Mouse (Mus musculus) G1E (cell line): ENCODE data around the gene Rassf2. TPM values are rescaled to one million over a fixed set of nuclear protein-coding genes. Genes with fewer than 3 reads are reported as not detected.

Experiments
- ATAC-seq: 2 replicates; pipeline ENCODE4 v1.8.0; 2016; ENCODE audit warnings: mild to moderate bottlenecking; ENCODE audit not compliant: insufficient number of reproducible peaks, poor library complexity, low FRiP score, severe bottlenecking; ENCODE audit errors: extremely low read depth
- DNase-seq: peaks from one replicate; pipeline ENCODE4 v3.0.0; 2012; ENCODE audit warnings: low spot score
- H3K27me3 ChIP-seq: 2 replicates; pipeline ENCODE4 v1.6.1; 2012; ENCODE audit warnings: mild to moderate bottlenecking, low read length, inconsistent platforms; ENCODE audit not compliant: insufficient read depth
- H3K36me3 ChIP-seq: replicated peaks from 2 replicates; pipeline ENCODE3; 2012; ENCODE audit warnings: mild to moderate bottlenecking, inconsistent platforms
- H3K4me1 ChIP-seq: 2 replicates; pipeline ENCODE4 v1.6.1; 2012; ENCODE audit warnings: low read depth, low read length, inconsistent platforms, mixed read lengths; ENCODE audit not compliant: insufficient read depth
- H3K4me3 ChIP-seq: 2 replicates; pipeline ENCODE4 v1.5.1; 2012; ENCODE audit warnings: low read depth, mild to moderate bottlenecking, inconsistent platforms, low read length, moderate library complexity, mixed read lengths
- H3K9me3 ChIP-seq: replicated peaks from 2 replicates; pipeline ENCODE4 v1.6.1; 2012; ENCODE audit warnings: inconsistent platforms
- CTCF ChIP-seq: IDR thresholded peaks from 2 replicates; pipeline ENCODE4 v1.5.1; 2012; ENCODE audit warnings: low read depth, low read length, inconsistent platforms, mixed read lengths
- GATA1 ChIP-seq: IDR thresholded peaks from 2 replicates; pipeline ENCODE4 v1.6.1; 2012; ENCODE audit warnings: borderline replicate concordance, low read length, inconsistent platforms, mixed read lengths
- GATA2 ChIP-seq: IDR thresholded peaks from 2 replicates; pipeline ENCODE4 v1.6.1; 2012; ENCODE audit warnings: low read depth, low read length, inconsistent platforms, borderline replicate concordance
- POLR2AphosphoS5 ChIP-seq: IDR thresholded peaks from 2 replicates; pipeline ENCODE4 v1.6.1; 2012; ENCODE audit warnings: low read depth, low read length, inconsistent platforms; ENCODE audit not compliant: insufficient replicate concordance
- TAL1 ChIP-seq: conservative IDR thresholded peaks from 2 replicates; pipeline ENCODE4 v1.6.1; 2012; ENCODE audit warnings: low read depth, low read length, inconsistent platforms, mixed read lengths
- polyA plus RNA-seq: library from polyadenylated mRNA; stranded (reverse); fragments of >175 nt; gene quantifications from 2 replicates; pipeline ENCODE4 v1.2.3, GENCODE M21; 2012
- total RNA-seq, 2 experiments: library from RNA; stranded (forward) in 1 of 2; stranded (reverse) in 1 of 2; fragments of 200-1000 nt in 1 of 2; fragments of >200 nt in 1 of 2; fragmentation: Nextera tagmentation in 1 of 2; gene quantifications; 2 replicates each; pipeline ENCODE4 v1.2.3; 2014 to 2017

Rassf2 gene
- total and polyA plus RNA-seq, 3 experiments, result 0.03 to 1.2 (median 0.30) TPM

DNA sequence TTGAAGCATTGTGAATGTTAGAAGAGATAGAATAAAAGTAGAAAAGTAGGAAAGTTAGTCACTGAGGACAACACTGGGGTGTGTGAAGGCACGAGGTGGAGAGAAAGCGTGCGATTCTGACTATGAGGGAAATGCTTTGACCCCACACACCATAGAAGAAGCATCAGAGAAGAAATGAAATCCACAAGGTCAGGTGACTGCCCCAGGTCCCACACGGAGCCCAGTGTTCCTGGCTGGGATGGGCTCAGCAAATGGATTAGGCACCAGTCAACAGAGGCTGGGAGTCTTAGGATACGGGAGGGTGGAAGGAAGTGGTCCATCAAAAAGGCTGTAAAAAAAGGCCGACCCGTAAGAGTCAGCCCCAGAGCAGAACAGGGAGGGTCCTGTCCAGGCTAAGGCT lies 9.6 kb downstream of the Rassf2 start:
- no peaks in the 10 kb centered on the region for H3K9me3 ChIP-seq
- peaks cover 17% of the 10 kb centered on the region for H3K27me3 ChIP-seq
- TF ChIP-seq POLR2AphosphoS5, result no peak
- TF ChIP-seq TAL1, result no peak
- no peak for TF ChIP-seq CTCF
- no peak for TF ChIP-seq GATA1
- no peak for TF ChIP-seq GATA2
- DNase-seq, result no peak
- no peak for ATAC-seq
- no peaks in the 10 kb centered on the region for H3K36me3 ChIP-seq
- H3K4me1 ChIP-seq, result no peaks in the 10 kb centered on the region
- no peak overlapping the region for H3K4me3 ChIP-seq

DNA sequence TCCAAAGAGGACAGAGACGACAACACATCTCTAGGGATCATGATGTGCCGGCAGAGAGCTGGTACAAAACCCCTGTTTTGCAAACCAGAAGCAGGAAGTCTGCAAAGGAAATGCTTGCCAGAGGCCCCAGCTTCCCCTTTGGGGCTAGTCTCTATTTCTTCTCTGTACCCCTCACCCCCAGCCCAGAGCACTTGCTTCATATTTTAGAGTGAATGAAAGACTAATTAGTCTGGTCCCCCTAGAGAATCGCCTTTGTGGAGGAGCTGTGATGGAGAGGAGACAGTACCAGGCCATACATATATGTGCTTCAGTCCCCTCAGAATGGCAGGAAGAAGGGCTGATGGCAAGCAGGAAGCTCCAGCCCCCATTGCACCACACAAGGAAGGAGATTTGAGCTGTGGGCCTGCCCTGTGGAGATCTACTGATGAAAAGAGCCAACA lies 10.7 kb downstream of the Rassf2 start:
- DNase-seq, result no peak
- Histone ChIP-seq H3K4me1 (no peaks in the 10 kb centered on the region), H3K27me3 (peaks cover 21% of the 10 kb centered on the region), H3K4me3 (no peak overlapping the region), H3K9me3 (no peaks in the 10 kb centered on the region), H3K36me3 (no peaks in the 10 kb centered on the region)
- TF ChIP-seq CTCF, result no peak
- no peak for TF ChIP-seq TAL1
- TF ChIP-seq POLR2AphosphoS5, result no peak
- no peak for TF ChIP-seq GATA1
- no peak for TF ChIP-seq GATA2
- ATAC-seq, result no peak

DNA sequence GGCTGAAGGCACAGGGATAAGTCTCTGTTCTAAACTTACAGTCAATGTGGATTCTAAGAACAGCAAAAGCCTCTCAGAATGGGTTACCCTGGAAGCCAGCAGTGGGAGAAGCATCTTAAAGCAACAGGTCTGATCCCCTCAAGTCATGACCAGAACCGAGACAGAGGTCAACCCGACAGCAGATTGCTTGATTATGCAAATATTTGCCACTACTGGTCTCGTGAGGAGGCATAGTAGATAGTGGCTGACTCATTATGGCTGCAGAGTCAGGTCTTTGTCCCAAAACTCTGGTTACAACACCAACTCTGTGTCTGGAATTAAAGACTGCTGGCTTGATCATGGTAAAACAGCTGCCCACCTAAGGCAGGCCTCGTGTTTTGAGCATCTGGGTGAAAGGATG lies 11.9 kb downstream of the Rassf2 start:
- TF ChIP-seq GATA1, result no peak
- TF ChIP-seq POLR2AphosphoS5, result no peak
- no peak for TF ChIP-seq GATA2
- TF ChIP-seq CTCF, result no peak
- no peak for TF ChIP-seq TAL1
- H3K9me3 ChIP-seq, result no peaks in the 10 kb centered on the region
- no peak overlapping the region for H3K4me3 ChIP-seq
- no peaks in the 10 kb centered on the region for H3K36me3 ChIP-seq
- ATAC-seq (no peak), DNase-seq (no peak)
- peaks cover 21% of the 10 kb centered on the region for H3K27me3 ChIP-seq
- H3K4me1 ChIP-seq, result no peaks in the 10 kb centered on the region

DNA sequence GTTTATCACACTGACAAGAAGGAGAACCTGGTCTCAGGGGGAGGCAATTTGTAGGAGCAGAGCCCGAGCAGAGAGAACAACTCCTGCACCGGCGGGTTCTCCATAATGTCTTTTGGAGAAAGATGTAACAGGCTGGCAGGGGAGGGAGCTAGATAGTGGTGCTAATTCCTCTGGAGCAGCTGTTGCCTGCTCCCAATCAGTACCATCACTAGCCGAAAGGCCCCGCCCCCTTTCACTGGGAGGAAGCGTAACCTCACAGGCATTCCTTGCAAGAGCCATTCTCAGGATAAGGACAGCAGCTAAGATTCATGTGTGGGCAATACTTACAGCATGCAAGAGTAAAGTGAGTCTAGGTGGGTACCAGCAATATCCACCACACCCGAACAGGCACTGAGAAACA lies 12.4 kb downstream of the Rassf2 start:
- TF ChIP-seq GATA1 (no peak), GATA2 (no peak), TAL1 (no peak), POLR2AphosphoS5 (no peak), CTCF (no peak)
- peaks cover 21% of the 10 kb centered on the region for H3K27me3 ChIP-seq
- no peaks in the 10 kb centered on the region for H3K9me3 ChIP-seq
- DNase-seq (no peak), ATAC-seq (no peak)
- H3K36me3 ChIP-seq, result no peaks in the 10 kb centered on the region
- H3K4me1 ChIP-seq, result no peaks in the 10 kb centered on the region
- H3K4me3 ChIP-seq, result no peak overlapping the region

DNA sequence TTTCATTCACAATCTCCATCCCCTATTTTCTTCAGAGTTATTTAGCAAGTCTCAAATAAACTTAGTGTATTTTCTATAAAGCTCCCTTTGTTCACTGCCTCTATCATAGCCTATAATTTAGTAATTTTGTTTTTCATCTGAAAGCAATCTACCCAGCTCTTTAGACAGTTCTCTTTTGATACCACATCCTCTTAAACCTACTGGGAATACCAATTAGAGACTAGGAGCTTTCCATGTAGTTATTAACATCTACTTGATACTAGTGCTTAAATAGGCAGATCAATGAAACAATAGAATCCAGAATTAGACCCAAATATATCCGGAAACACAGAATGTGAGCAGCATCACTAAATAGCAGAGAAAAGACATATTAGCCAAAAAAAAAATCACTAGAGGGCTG lies 14.0 kb downstream of the Rassf2 start:
- DNase-seq, result no peak
- Histone ChIP-seq H3K27me3 (peaks cover 17% of the 10 kb centered on the region), H3K36me3 (no peaks in the 10 kb centered on the region), H3K4me3 (no peak overlapping the region), H3K4me1 (no peaks in the 10 kb centered on the region), H3K9me3 (no peaks in the 10 kb centered on the region)
- ATAC-seq, result no peak
- TF ChIP-seq GATA2 (no peak), CTCF (no peak), POLR2AphosphoS5 (no peak), TAL1 (no peak), GATA1 (no peak)

DNA sequence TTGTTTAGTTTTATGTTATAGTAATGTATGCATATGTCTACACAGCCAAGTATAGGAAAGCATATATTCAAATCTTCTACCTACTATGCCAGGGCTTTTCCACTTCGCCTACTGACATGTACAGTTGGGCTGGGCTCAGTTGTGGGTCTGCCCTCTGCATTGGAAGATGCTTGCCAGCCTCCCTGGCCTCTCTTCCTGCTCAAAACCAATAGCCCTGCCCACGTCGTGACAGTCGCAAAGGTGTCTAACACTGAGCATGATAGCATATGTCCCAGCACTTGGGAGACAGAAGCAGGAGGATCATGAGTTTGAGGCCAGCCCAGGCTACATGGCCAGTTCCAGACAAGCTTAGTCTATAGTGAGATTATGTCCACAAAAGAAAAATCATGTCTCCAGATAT lies 16.9 kb downstream of the Rassf2 start:
- H3K9me3 ChIP-seq, result no peaks in the 10 kb centered on the region
- peaks cover 9% of the 10 kb centered on the region; the same call in 1 of the 2 replicates for H3K27me3 ChIP-seq
- H3K4me3 ChIP-seq, result no peak overlapping the region
- no peaks in the 10 kb centered on the region for H3K4me1 ChIP-seq
- ATAC-seq, result no peak
- no peak for DNase-seq
- TF ChIP-seq GATA2, result no peak
- no peak for TF ChIP-seq POLR2AphosphoS5
- no peak for TF ChIP-seq TAL1
- TF ChIP-seq CTCF, result no peak
- TF ChIP-seq GATA1, result no peak
- H3K36me3 ChIP-seq, result no peaks in the 10 kb centered on the region
